Mouse (Mus musculus): ENCODE measurements around the gene Wdr54. TPM values are rescaled to one million over a fixed set of nuclear protein-coding genes. Genes with fewer than 3 reads are reported as not detected.

Gene Wdr54
- polyA plus RNA-seq, 1 experiment, result 0.77 TPM

DNA sequence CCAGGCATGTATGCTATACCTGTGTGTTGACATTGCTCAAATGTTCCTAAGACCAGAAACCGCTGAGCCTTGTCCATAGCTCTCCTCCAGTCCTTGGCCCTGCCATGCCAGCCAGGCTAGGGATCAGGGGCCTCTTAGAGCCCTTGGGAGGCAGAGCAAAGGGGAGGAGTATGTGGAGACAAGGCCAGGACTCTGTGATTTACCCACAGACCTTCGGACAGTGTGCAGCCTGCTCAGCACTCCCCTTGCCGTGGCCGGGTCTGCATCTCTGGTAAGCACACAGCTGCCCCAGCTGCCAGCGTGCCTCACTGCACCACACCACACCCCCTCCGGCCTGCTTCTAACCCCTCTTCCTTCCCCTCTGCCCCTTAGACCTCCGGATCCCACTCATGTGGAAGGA, 8.9 kb downstream of the Wdr54 start:
- no peaks in the 10 kb centered on the region for H3K27me3 ChIP-seq (ENCODE audit: control insufficient read depth, insufficient read depth, low read length)
- H3K36me3 ChIP-seq (ENCODE audit: control insufficient read depth, insufficient read depth, low read length), result no peaks in the 10 kb centered on the region
- no peaks in the 10 kb centered on the region for H3K4me1 ChIP-seq (ENCODE audit: control insufficient read depth, insufficient read depth, insufficient read length)
- DNase-seq (ENCODE audit: low read depth in 1 of 2, low spot score in 2 of 2), result no peak
- no peak overlapping the region for H3K4me3 ChIP-seq (ENCODE audit: extremely low read depth, insufficient read depth, insufficient read length)
- WGBS, result 45% methylated on average over 7 of the region's 7 CpGs
- TF ChIP-seq CTCF (IDR thresholded peaks at IDR 0.05; ENCODE audit: extremely low read depth, insufficient read depth, insufficient read length, insufficient replicate concordance) (no peak), POLR2A (IDR thresholded peaks at IDR 0.05; ENCODE audit: low read depth, low read length) (no peak)
- no peak overlapping the region for H3K27ac ChIP-seq (ENCODE audit: insufficient read depth, low read length)

DNA sequence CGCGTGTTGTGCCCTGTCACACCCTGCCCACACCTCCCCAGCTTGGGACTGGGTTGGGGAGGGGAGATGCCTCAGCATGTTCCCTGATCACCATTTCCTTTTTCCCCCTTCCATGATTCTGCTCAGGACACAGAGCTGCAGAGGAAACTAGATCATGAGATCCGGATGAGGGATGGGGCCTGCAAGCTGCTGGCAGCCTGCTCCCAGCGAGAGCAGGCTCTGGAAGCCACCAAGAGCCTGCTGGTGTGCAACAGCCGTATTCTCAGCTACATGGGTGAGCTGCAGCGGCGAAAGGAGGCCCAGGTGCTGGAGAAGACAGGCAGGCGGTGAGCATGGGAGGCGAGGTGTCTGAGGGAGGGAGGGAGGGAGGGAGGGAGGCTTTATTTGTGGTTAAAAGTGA, 10.4 kb downstream of the Wdr54 start:
- TF ChIP-seq CTCF (IDR thresholded peaks at IDR 0.05; ENCODE audit: extremely low read depth, insufficient read depth, insufficient read length, insufficient replicate concordance) (no peak), POLR2A (IDR thresholded peaks at IDR 0.05; ENCODE audit: low read depth, low read length) (no peak)
- no peaks in the 10 kb centered on the region for H3K27me3 ChIP-seq (ENCODE audit: control insufficient read depth, insufficient read depth, low read length)
- no peaks in the 10 kb centered on the region for H3K4me1 ChIP-seq (ENCODE audit: control insufficient read depth, insufficient read depth, insufficient read length)
- H3K27ac ChIP-seq (ENCODE audit: insufficient read depth, low read length), result no peak overlapping the region
- no peak overlapping the region for H3K4me3 ChIP-seq (ENCODE audit: extremely low read depth, insufficient read depth, insufficient read length)
- whole genome bisulfite sequencing, result 81% methylated on average over 9 of the region's 9 CpGs
- no peak for DNase-seq (ENCODE audit: low read depth in 1 of 2, low spot score in 2 of 2)
- H3K36me3 ChIP-seq (ENCODE audit: control insufficient read depth, insufficient read depth, low read length), result no peaks in the 10 kb centered on the region

DNA sequence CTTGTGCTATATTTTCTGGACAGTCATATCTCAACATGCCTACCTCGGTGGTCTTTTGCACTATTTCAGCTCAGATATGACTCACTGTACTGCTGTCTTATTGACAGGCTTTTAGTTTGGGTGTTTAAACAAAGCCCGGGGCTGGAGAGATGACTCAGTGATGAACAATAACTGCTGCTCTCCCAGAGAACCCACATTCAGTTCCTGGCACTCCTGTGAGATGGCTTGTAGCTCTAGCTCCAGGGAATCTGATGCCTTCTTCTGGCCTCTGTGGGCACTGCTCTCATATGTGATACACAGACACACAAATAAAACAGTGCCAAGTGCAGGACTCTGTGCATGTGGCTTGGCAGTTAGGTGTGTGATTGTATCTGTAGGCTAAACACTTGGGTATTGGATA, 11.0 kb downstream of the Wdr54 start:
- Histone ChIP-seq H3K27ac (ENCODE audit: insufficient read depth, low read length) (no peak overlapping the region), H3K36me3 (ENCODE audit: control insufficient read depth, insufficient read depth, low read length) (no peaks in the 10 kb centered on the region), H3K27me3 (ENCODE audit: control insufficient read depth, insufficient read depth, low read length) (no peaks in the 10 kb centered on the region), H3K4me3 (ENCODE audit: extremely low read depth, insufficient read depth, insufficient read length) (no peak overlapping the region), H3K4me1 (ENCODE audit: control insufficient read depth, insufficient read depth, insufficient read length) (no peaks in the 10 kb centered on the region)
- no peak for DNase-seq (ENCODE audit: low read depth in 1 of 2, low spot score in 2 of 2)
- TF ChIP-seq POLR2A (IDR thresholded peaks at IDR 0.05; ENCODE audit: low read depth, low read length) (no peak), CTCF (IDR thresholded peaks at IDR 0.05; ENCODE audit: extremely low read depth, insufficient read depth, insufficient read length, insufficient replicate concordance) (no peak)
- 78% methylated on average over 2 of the region's 2 CpGs for WGBS

DNA sequence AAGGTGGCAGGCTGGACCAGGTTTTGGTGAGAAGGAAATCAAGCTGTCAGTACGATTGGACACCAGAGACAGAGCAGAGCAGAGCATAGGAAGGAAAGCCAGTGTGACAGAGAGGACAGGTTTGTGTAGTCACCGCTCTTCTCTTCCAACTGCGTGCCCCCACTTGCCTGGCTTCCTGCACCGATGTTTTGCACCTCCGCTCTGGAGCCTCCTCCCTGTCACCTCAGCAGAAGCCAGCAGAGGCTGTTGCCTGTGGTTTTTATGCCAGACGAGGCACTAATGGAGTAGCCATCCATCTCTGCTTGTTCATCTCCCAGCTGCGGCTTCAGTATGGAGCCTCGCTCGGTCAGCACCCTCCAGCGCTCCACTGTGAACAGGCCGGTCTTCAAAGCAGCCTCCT, 13.3 kb downstream of the Wdr54 start:
- H3K4me3 ChIP-seq (ENCODE audit: extremely low read depth, insufficient read depth, insufficient read length), result no peak overlapping the region
- WGBS, result 74% methylated on average over 11 of the region's 11 CpGs
- TF ChIP-seq CTCF (IDR thresholded peaks at IDR 0.05; ENCODE audit: extremely low read depth, insufficient read depth, insufficient read length, insufficient replicate concordance) (no peak), POLR2A (IDR thresholded peaks at IDR 0.05; ENCODE audit: low read depth, low read length) (no peak)

DNA sequence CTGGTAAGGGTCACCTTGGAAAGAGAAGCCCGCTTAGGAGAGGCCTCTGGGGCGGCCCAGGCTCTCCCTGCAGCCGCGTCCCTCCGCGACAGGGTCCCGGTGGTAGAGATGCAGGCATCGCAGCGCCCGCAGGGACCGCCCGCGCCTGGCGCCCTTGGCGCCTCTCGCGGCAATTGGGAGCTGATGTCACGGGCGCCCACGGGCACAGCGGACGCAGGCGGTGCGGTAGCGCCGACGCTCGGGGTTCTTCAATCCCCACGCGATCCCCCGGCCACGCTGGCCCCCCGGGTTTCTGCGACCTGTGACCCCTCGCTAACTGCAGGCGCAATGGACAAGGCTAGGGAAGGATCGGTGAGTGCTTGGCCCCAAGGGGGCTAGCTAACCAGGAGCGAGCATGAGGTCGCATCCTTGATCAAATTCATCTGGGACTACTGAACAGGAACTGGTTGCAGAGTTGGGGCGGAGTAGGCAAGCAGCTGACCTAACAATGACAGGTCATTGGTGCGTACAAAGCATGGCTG, 13.9 kb downstream of the Wdr54 start:
- 24% methylated on average over 41 of the region's 41 CpGs for WGBS
- peaks cover 5% of the 10 kb centered on the region; the same call in 1 of the 2 replicates for H3K27me3 ChIP-seq (ENCODE audit: control insufficient read depth, insufficient read depth, low read length)
- no peak overlapping the region for H3K4me3 ChIP-seq (ENCODE audit: extremely low read depth, insufficient read depth, insufficient read length)
- no peak for DNase-seq (ENCODE audit: low read depth in 1 of 2, low spot score in 2 of 2)
- TF ChIP-seq POLR2A (IDR thresholded peaks at IDR 0.05; ENCODE audit: low read depth, low read length) (no peak), CTCF (IDR thresholded peaks at IDR 0.05; ENCODE audit: extremely low read depth, insufficient read depth, insufficient read length, insufficient replicate concordance) (no peak)
- peaks cover 3% of the 10 kb centered on the region; the same call in 1 of the 2 replicates for H3K4me1 ChIP-seq (ENCODE audit: control insufficient read depth, insufficient read depth, insufficient read length)
- no peaks in the 10 kb centered on the region for H3K36me3 ChIP-seq (ENCODE audit: control insufficient read depth, insufficient read depth, low read length)
- H3K27ac ChIP-seq (ENCODE audit: insufficient read depth, low read length), result no peak overlapping the region

More for the DNA sequence above, 13.3 kb downstream of the Wdr54 start:
- H3K4me1 ChIP-seq (ENCODE audit: control insufficient read depth, insufficient read depth, insufficient read length), result peaks cover 2% of the 10 kb centered on the region; the same call in 1 of the 2 replicates
- H3K27ac ChIP-seq (ENCODE audit: insufficient read depth, low read length), result no peak overlapping the region
- no peaks in the 10 kb centered on the region for H3K27me3 ChIP-seq (ENCODE audit: control insufficient read depth, insufficient read depth, low read length)
- no peak for DNase-seq (ENCODE audit: low read depth in 1 of 2, low spot score in 2 of 2)
- no peaks in the 10 kb centered on the region for H3K36me3 ChIP-seq (ENCODE audit: control insufficient read depth, insufficient read depth, low read length)

DNA sequence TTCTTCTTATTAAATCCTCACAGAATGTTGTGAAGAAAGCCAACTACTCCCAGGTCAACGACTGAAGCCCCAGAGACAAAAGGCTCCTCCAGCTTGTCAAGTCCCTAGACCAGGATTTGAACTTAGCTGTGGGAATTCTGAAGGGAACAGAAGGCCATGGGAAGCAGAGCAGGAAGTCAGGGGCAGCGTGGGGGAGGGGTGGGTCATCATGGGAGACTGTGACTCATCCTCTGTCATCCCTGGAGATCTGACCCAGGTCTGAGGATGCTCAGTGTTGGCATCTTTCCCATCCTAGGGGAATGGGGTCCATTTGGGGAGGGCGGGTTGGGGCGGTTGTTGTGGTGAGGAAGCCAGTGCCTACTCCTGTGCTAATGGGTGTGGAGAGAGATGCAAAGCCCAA, 14.6 kb downstream of the Wdr54 start:
- TF ChIP-seq POLR2A (IDR thresholded peaks at IDR 0.05; ENCODE audit: low read depth, low read length), result no peak
- TF ChIP-seq CTCF (IDR thresholded peaks at IDR 0.05; ENCODE audit: extremely low read depth, insufficient read depth, insufficient read length, insufficient replicate concordance), result no peak
- no peak for DNase-seq (ENCODE audit: low read depth in 1 of 2, low spot score in 2 of 2)
- H3K27ac ChIP-seq (ENCODE audit: insufficient read depth, low read length), result no peak overlapping the region
- no peak overlapping the region for H3K4me3 ChIP-seq (ENCODE audit: extremely low read depth, insufficient read depth, insufficient read length)
- peaks cover 9% of the 10 kb centered on the region for H3K27me3 ChIP-seq (ENCODE audit: control insufficient read depth, insufficient read depth, low read length)
- H3K4me1 ChIP-seq (ENCODE audit: control insufficient read depth, insufficient read depth, insufficient read length), result peaks cover 3% of the 10 kb centered on the region
- WGBS, result 72% methylated on average over 4 of the region's 4 CpGs
- H3K36me3 ChIP-seq (ENCODE audit: control insufficient read depth, insufficient read depth, low read length), result no peaks in the 10 kb centered on the region

DNA sequence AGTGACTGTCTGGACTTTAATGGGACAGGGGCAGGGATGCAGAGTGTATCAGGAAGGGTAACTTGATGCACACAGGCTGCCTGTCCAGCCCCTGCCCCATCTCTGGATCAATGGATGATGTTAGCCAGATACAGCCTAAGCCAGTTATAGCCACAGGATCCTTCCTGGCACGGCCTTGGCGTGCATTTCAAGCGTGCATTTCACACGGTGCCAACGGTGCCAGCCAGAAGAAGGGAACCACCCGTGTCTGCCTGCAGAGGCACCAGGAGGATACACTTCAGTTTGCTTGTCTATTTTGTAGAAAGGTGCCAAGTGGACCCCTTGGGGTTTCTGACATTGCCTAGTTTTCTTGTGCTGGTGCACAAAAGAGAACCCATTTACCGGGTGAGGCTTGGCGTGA, 16.2 kb downstream of the Wdr54 start:
- Histone ChIP-seq H3K36me3 (ENCODE audit: control insufficient read depth, insufficient read depth, low read length) (no peaks in the 10 kb centered on the region), H3K4me3 (ENCODE audit: extremely low read depth, insufficient read depth, insufficient read length) (no peak overlapping the region), H3K27me3 (ENCODE audit: control insufficient read depth, insufficient read depth, low read length) (peaks cover 13% of the 10 kb centered on the region), H3K27ac (ENCODE audit: insufficient read depth, low read length) (no peak overlapping the region), H3K4me1 (ENCODE audit: control insufficient read depth, insufficient read depth, insufficient read length) (peaks cover 3% of the 10 kb centered on the region)
- WGBS, result 95% methylated on average over 8 of the region's 8 CpGs
- DNase-seq (ENCODE audit: low read depth in 1 of 2, low spot score in 2 of 2), result no peak
- TF ChIP-seq CTCF (IDR thresholded peaks at IDR 0.05; ENCODE audit: extremely low read depth, insufficient read depth, insufficient read length, insufficient replicate concordance) (no peak), POLR2A (IDR thresholded peaks at IDR 0.05; ENCODE audit: low read depth, low read length) (no peak)

All from spleen, adult 2 months (tissue).